Mouse (Mus musculus) macrophage (primary cell): ENCODE data around the gene Ckb. TPM values are rescaled to one million over a fixed set of nuclear protein-coding genes. Genes with fewer than 3 reads are reported as not detected.

Source experiments
- H3K27ac ChIP-seq: fragments of 350-480 bp; formaldehyde crosslinking; 2 replicates; pipeline ENCODE4 v1.9.0; 2021
- H3K36me3 ChIP-seq: fragments of 350-480 bp; formaldehyde crosslinking; 2 replicates; pipeline ENCODE4 v1.9.0; 2021; ENCODE audit errors: inconsistent target
- H3K4me3 ChIP-seq: fragments of 350-480 bp; formaldehyde crosslinking; 2 replicates; pipeline ENCODE4 v1.9.0; 2021; ENCODE audit errors: inconsistent target
- H3K79me2 ChIP-seq: fragments of 350-480 bp; formaldehyde crosslinking; 2 replicates; pipeline ENCODE4 v1.9.0; 2021; ENCODE audit errors: inconsistent target
- WGBS: methylation state at CpG from one replicate; pipeline ENCODE4 v1.1.7; 2026; ENCODE audit warnings: inconsistent platforms; ENCODE audit not compliant: missing documents; 5-methylcytosine and 5-hydroxymethylcytosine counted together
- polyA plus RNA-seq: library from polyadenylated mRNA; stranded (reverse); fragments of 250-400 nt; gene quantifications from 3 replicates; pipeline ENCODE4 v1.2.4, GENCODE M21; 2018; ENCODE audit warnings: inconsistent platforms

Gene Ckb
- polyA plus RNA-seq, 1 experiment from 2014 or later, result 135 TPM

- no peaks in the 10 kb centered on the region for H3K79me2 ChIP-seq
- WGBS, result 48% methylated on average over 6 of the region's 6 CpGs
- H3K36me3 ChIP-seq, result peaks cover 55% of the 10 kb centered on the region
- no peak overlapping the region for H3K27ac ChIP-seq
- H3K4me3 ChIP-seq, result no peak overlapping the region
Measured at GRCm38 (mm10) chr12:111648061-111648645, 24.0 kb downstream of the Ckb start.

Other genes with a start within 250 kb of the Ckb start
- gene Tnfaip2, start 229.9 kb downstream of the Ckb start, polyA plus RNA-seq, result 127 to 339 TPM (median 289 TPM) in 3 replicates
- gene Gm266, start 186.5 kb downstream of the Ckb start, polyA plus RNA-seq, result not detected in 3 replicates
- gene Eif5, start 134.3 kb downstream of the Ckb start, polyA plus RNA-seq, result 111 to 154 TPM (median 137 TPM) in 3 replicates
- gene Mark3, start 97.8 kb downstream of the Ckb start, polyA plus RNA-seq, result 20.7 to 24.6 TPM (median 23.1 TPM) in 3 replicates
- 3.4 to 25.1 TPM (median 4.4 TPM) in 3 replicates for gene Trmt61a, start 5.8 kb upstream of the Ckb start, polyA plus RNA-seq
- gene Bag5, start 40.9 kb upstream of the Ckb start, polyA plus RNA-seq, result 17.0 to 24.0 TPM (median 23.4 TPM) in 3 replicates
- 25.8 to 45.9 TPM (median 27.0 TPM) in 3 replicates for gene Apopt1, start 40.9 kb upstream of the Ckb start, polyA plus RNA-seq
- gene Klc1, start 86.5 kb upstream of the Ckb start, polyA plus RNA-seq, result 70.3 to 119 TPM (median 70.6 TPM) in 3 replicates
- gene Xrcc3, start 141.5 kb upstream of the Ckb start, polyA plus RNA-seq, result 0.75 to 4.9 TPM (median 1.3 TPM) in 3 replicates
- 5.7 to 14.3 TPM (median 12.7 TPM) in 3 replicates for gene Zfyve21, start 141.8 kb upstream of the Ckb start, polyA plus RNA-seq
- gene Ppp1r13b, start 235.8 kb upstream of the Ckb start, polyA plus RNA-seq, result 8.2 to 13.1 TPM (median 11.1 TPM) in 3 replicates